Mouse (Mus musculus) liver, embryonic 14.5 days (tissue): ENCODE measurements at regions not wholly inside any gene's neighbourhood (a gene's known extent, or its start where the extent isn't known, plus 50 kb on each side); places are given as distances from the start of the nearest gene placed in this dataset.

Experiments used
- ATAC-seq: fragments of 200-750 bp; cut with Nextera tagmentation; 2 replicates; pipeline ENCODE4 v1.8.0; 2017; ENCODE audit warnings: moderate number of reproducible peaks, mild to moderate bottlenecking, moderate library complexity; ENCODE audit not compliant: insufficient read depth
- DNase-seq, 3 experiments: peaks; one replicate each; pipeline ENCODE4 v3.0.0-alpha.2; 2012 to 2013; ENCODE audit warnings: low read depth in 3 of 3, low spot score in 3 of 3
- H3K27ac ChIP-seq: fragments of 300-500 bp; sonication (generic); 2 replicates; pipeline ENCODE4 v1.5.1; 2014; ENCODE audit warnings: moderate library complexity, mild to moderate bottlenecking, control low read depth, inconsistent platforms
- H3K27me3 ChIP-seq: fragments of 300-500 bp; sonication (generic); 2 replicates; pipeline ENCODE4 v1.6.1; 2014; ENCODE audit warnings: mild to moderate bottlenecking, low read length, moderate library complexity; ENCODE audit not compliant: control insufficient read depth, insufficient read depth
- H3K36me3 ChIP-seq: fragments of 300-500 bp; sonication (generic); replicated peaks from 2 replicates; pipeline ENCODE4 v1.6.1; 2014; ENCODE audit warnings: low read depth; ENCODE audit not compliant: control insufficient read depth, insufficient read depth
- H3K4me1 ChIP-seq, 2 experiments: fragments of 200-500 bp in 1 of 2; fragments of 300-500 bp in 1 of 2; sonication (generic) in 1 of 2; replicated peaks; 2 replicates each; pipeline ENCODE4 v1.6.1; 2012 to 2014; ENCODE audit warnings: antibody characterized with exemption in 1 of 2, inconsistent platforms in 1 of 2, low read length in 1 of 2; ENCODE audit not compliant: control insufficient read depth in 2 of 2, insufficient read depth in 2 of 2
- H3K4me2 ChIP-seq: fragments of 300-500 bp; sonication (generic); 2 replicates; pipeline ENCODE4 v1.6.1; 2014; ENCODE audit warnings: low read depth, mild to moderate bottlenecking, control low read depth, moderate library complexity
- H3K4me3 ChIP-seq, 2 experiments: fragments of 200-500 bp in 1 of 2; fragments of 300-500 bp in 1 of 2; sonication (generic) in 1 of 2; 2 replicates each; pipeline ENCODE4 v1.5.1; 2012 to 2014; ENCODE audit warnings: low read depth in 2 of 2, low read length in 2 of 2, mild to moderate bottlenecking in 2 of 2, control low read depth in 1 of 2, inconsistent platforms in 1 of 2, moderate library complexity in 1 of 2; ENCODE audit not compliant: insufficient read depth in 1 of 2
- H3K9ac ChIP-seq: fragments of 300-500 bp; sonication (generic); replicated peaks from 2 replicates; pipeline ENCODE4 v1.6.1; 2014; ENCODE audit warnings: mild to moderate bottlenecking, control low read depth, moderate library complexity
- H3K9me3 ChIP-seq: fragments of 300-500 bp; sonication (generic); 2 replicates; pipeline ENCODE4 v1.6.1; 2016; ENCODE audit warnings: low read length, mixed read lengths; ENCODE audit not compliant: control insufficient read depth
- CTCF ChIP-seq: IDR thresholded peaks from 2 replicates; pipeline ENCODE4 v1.5.1; 2016; ENCODE audit warnings: antibody characterized with exemption, low read depth, control low read depth
- EP300 ChIP-seq: IDR thresholded peaks from 2 replicates; pipeline ENCODE4 v1.6.1; 2016; ENCODE audit warnings: antibody characterized with exemption, low read depth
- WGBS: fragments of 180-500 bp; shearing (Covaris S2); extraction: QIAGEN DNeasy Blood & Tissue Kit; methylation state at CpG from one replicate; pipeline ENCODE4 v1.1.7; 2014; ENCODE audit not compliant: insufficient replicate concordance; 5-methylcytosine and 5-hydroxymethylcytosine counted together

GRCm38 (mm10) chr16:30765591-30765990 lies 166.1 kb downstream of the Fam43a start:
- Histone ChIP-seq H3K27ac (no peak overlapping the region), H3K4me2 (no peak overlapping the region), H3K4me3 (no peak overlapping the region), H3K9me3 (no peaks in the 10 kb centered on the region), H3K9ac (no peak overlapping the region), H3K27me3 (no peaks in the 10 kb centered on the region), H3K4me1 (no peaks in the 10 kb centered on the region), H3K36me3 (no peaks in the 10 kb centered on the region)
- no peak for ATAC-seq
- no peak for TF ChIP-seq EP300
- TF ChIP-seq CTCF: no peak
- DNase-seq: no peak
- 54% methylated on average over 4 of the region's 4 CpGs for WGBS

GRCm38 (mm10) chr16:30769007-30769442 lies 169.5 kb downstream of the Fam43a start:
- DNase-seq (no peak), ATAC-seq (no peak)
- WGBS: 19% methylated on average over 5 of the region's 5 CpGs
- H3K4me3 ChIP-seq: no peak overlapping the region
- no peak overlapping the region for H3K27ac ChIP-seq
- H3K9ac ChIP-seq: no peak overlapping the region
- H3K9me3 ChIP-seq: no peaks in the 10 kb centered on the region
- H3K27me3 ChIP-seq: no peaks in the 10 kb centered on the region
- TF ChIP-seq CTCF: no peak
- no peak for TF ChIP-seq EP300
- no peaks in the 10 kb centered on the region for H3K4me1 ChIP-seq
- no peak overlapping the region for H3K4me2 ChIP-seq
- no peaks in the 10 kb centered on the region for H3K36me3 ChIP-seq

- H3K4me2 ChIP-seq: no peak overlapping the region
- no peaks in the 10 kb centered on the region for H3K4me1 ChIP-seq
- H3K9ac ChIP-seq: no peak overlapping the region
- no peak overlapping the region for H3K27ac ChIP-seq
- no peaks in the 10 kb centered on the region for H3K36me3 ChIP-seq
- ATAC-seq: no peak
- no peaks in the 10 kb centered on the region for H3K27me3 ChIP-seq
- no peaks in the 10 kb centered on the region for H3K9me3 ChIP-seq
- 16% methylated on average over 11 of the region's 11 CpGs for WGBS
- TF ChIP-seq CTCF (no peak), EP300 (no peak)
- DNase-seq: no peak
- H3K4me3 ChIP-seq: no peak overlapping the region
These were observed 169.9 kb downstream of the Fam43a start for GRCm38 (mm10) chr16:30769467-30769866.

DNA sequence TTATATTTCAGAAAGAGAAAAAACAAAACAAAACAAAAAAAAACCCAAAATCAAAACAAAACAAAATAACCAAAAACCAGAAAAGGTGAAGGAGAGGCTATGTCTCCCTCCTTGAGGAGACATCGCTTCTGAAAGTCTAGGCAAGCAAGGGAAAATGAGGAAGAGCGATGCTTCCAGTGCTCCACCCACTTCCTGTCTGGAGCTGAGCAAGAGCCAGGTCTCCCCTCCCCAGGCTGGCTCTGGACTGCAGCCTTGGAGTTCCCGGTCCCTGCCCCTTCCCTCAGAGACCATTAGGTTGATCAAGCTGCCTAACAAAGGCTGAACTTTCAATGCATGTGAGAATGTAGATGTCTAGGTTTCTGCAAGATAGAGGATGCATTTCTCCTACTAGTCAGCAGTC lies 173.3 kb downstream of the Fam43a start:
- H3K4me2 ChIP-seq: no peak overlapping the region
- no peak for DNase-seq
- H3K27ac ChIP-seq: no peak overlapping the region
- H3K9me3 ChIP-seq: no peaks in the 10 kb centered on the region
- H3K4me3 ChIP-seq: no peak overlapping the region
- H3K4me1 ChIP-seq: no peaks in the 10 kb centered on the region
- H3K36me3 ChIP-seq: no peaks in the 10 kb centered on the region
- ATAC-seq: no peak
- 4% methylated on average over 3 of the region's 3 CpGs for WGBS
- H3K9ac ChIP-seq: no peak overlapping the region
- no peaks in the 10 kb centered on the region for H3K27me3 ChIP-seq
- TF ChIP-seq EP300 (no peak), CTCF (no peak)

DNA sequence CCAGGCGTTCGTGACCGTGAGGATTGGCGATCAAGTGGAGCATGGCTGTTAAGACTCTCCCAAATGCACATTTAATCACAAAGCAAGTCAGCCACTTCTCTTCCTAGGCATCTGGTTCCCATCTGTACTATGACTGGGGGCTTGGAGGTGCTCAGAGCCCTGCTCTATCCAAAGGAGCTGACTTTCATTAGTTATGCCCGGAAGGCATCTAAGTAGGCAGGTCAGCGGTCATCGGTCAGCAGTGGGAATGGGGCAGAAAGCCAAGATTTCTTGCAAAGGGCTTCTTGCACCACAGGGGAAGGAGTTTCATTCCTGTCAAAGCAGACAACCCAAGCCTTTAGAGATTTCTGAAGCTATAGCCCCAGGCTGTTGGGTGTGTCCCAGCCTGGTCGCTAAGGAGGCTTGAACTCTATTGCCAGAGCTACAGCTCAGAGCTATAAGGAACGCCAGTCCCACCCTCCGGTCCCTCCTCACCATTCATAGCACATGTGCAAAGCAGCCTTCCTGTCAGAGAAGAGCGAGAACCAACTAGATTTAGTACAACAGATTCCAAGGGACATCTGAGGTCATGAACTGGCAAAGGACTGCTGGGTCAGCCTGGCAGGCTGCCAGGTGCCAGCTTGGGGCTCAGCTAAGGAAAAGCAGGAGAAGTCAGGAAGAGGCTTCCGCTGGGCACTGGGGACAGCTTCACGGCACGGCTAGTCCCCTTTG lies 175.6 kb downstream of the Fam43a start:
- 76% methylated on average over 14 of the region's 14 CpGs for WGBS
- ATAC-seq: no peak

More for the DNA sequence above, 175.6 kb downstream of the Fam43a start:
- no peak overlapping the region for H3K9ac ChIP-seq
- 0 out of 4 replicates have a peak, but pooled peaks cover 0 to 2% of the 10 kb centered on the region in 2 experiments for H3K4me1 ChIP-seq
- H3K4me3 ChIP-seq: no peak overlapping the region
- H3K36me3 ChIP-seq: no peaks in the 10 kb centered on the region
- no peaks in the 10 kb centered on the region for H3K27me3 ChIP-seq
- TF ChIP-seq CTCF: no peak
- TF ChIP-seq EP300: no peak
- H3K27ac ChIP-seq: no peak overlapping the region
- DNase-seq: no peak
- no peak overlapping the region for H3K4me2 ChIP-seq
- no peaks in the 10 kb centered on the region for H3K9me3 ChIP-seq
